Mouse (Mus musculus): Measurements from ENCODE around the gene Alad. TPM values are rescaled to one million over a fixed set of nuclear protein-coding genes. Genes with fewer than 3 reads are reported as not detected.

The Alad gene
- polyA plus RNA-seq, 1 experiment from 2014 or later = 63.3 TPM

Other genes with a start within 250 kb of the Alad start
- 22.8 and 23.6 TPM in 2 replicates for gene Fkbp15, start 159.4 kb downstream of the Alad start, polyA plus RNA-seq (2015; fragmentation: Nextera tagmentation; extraction: Ambion mirVana)
- gene Slc31a1, start 159.2 kb downstream of the Alad start, polyA plus RNA-seq (2015; fragmentation: Nextera tagmentation; extraction: Ambion mirVana) = 39.2 and 40.4 TPM in 2 replicates
- 104 and 125 TPM in 2 replicates for gene Cdc26, start 111.3 kb downstream of the Alad start, polyA plus RNA-seq (2015; fragmentation: Nextera tagmentation; extraction: Ambion mirVana)
- gene Prpf4, start 111.1 kb downstream of the Alad start, polyA plus RNA-seq (2015; fragmentation: Nextera tagmentation; extraction: Ambion mirVana) = 17.8 and 19.5 TPM in 2 replicates
- gene Rnf183, start 84.7 kb downstream of the Alad start, polyA plus RNA-seq (2015; fragmentation: Nextera tagmentation; extraction: Ambion mirVana) = 0.32 TPM in 1 of 2 replicates, not detected in the other
- 9.9 and 11.5 TPM in 2 replicates for gene Wdr31, start 49.0 kb downstream of the Alad start, polyA plus RNA-seq (2015; fragmentation: Nextera tagmentation; extraction: Ambion mirVana)
- 0.78 and 0.85 TPM in 2 replicates for gene Bspry, start 39.9 kb downstream of the Alad start, polyA plus RNA-seq (2015; fragmentation: Nextera tagmentation; extraction: Ambion mirVana)
- gene Hdhd3, start 16.5 kb downstream of the Alad start, polyA plus RNA-seq (2015; fragmentation: Nextera tagmentation; extraction: Ambion mirVana) = 10.8 TPM in 2 replicates
- 83.9 and 88.4 TPM in 2 replicates for gene Pole3, start 5.2 kb upstream of the Alad start, polyA plus RNA-seq (2015; fragmentation: Nextera tagmentation; extraction: Ambion mirVana)
- 0.60 and 0.79 TPM in 2 replicates for gene 4933430I17Rik, start 5.5 kb upstream of the Alad start, polyA plus RNA-seq (2015; fragmentation: Nextera tagmentation; extraction: Ambion mirVana)
- 46.7 and 53.4 TPM in 2 replicates for gene Rgs3, start 39.9 kb upstream of the Alad start, polyA plus RNA-seq (2015; fragmentation: Nextera tagmentation; extraction: Ambion mirVana)